Mouse (Mus musculus) heart, postnatal 10 days (tissue): ENCODE data around the gene Arl5c. TPM values are rescaled to one million over a fixed set of nuclear protein-coding genes. Genes with fewer than 3 reads are reported as not detected.

Experiments used
- microRNA-seq, 2 experiments: library from miRNA; unstranded; fragments of <30 nt; microRNA quantifications; one replicate each; pipeline ENCODE4 v1.2.0; 2022
- total RNA-seq, 2 experiments: library from RNA; stranded (reverse); gene quantifications; 2 replicates each; pipeline ENCODE4 v1.2.3; 2021

Arl5c gene
- total RNA-seq, 2 experiments from 2014 or later, result 1.6 to 1.7 TPM

Small RNA genes lying within 50 kb of the gene (microRNA-seq; reads per million reads assigned to microRNA genes)
- 0 reads per million in 2 experiments for gene Gm22461
- gene Gm27597, result 0 reads per million in 2 experiments

Other genes starting within 250 kb of the Arl5c start
- gene Cwc25, start 229.6 kb downstream of the Arl5c start, total RNA-seq, result 10 to 100 TPM; 10.8 to 11.8 TPM
- not detected for gene 1700001P01Rik, start 220.3 kb downstream of the Arl5c start, total RNA-seq
- gene Rpl23, start 213.7 kb downstream of the Arl5c start, total RNA-seq, result 100 to 1,000 TPM; 677 to 703 TPM
- gene Lasp1, start 197.2 kb downstream of the Arl5c start, total RNA-seq, result 10 to 100 TPM; 74.9 to 76.4 TPM
- 1 to 10 TPM in 1 of 2 experiments, under 1 TPM in 1; 0.84 to 1.0 TPM for gene B230217C12Rik, start 155.4 kb downstream of the Arl5c start, total RNA-seq
- under 1 TPM; 0.55 to 0.69 TPM for gene Fbxo47, start 112.0 kb downstream of the Arl5c start, total RNA-seq
- gene Plxdc1, start 9.7 kb downstream of the Arl5c start, total RNA-seq, result 1 to 10 TPM; 4.8 to 6.9 TPM
- gene Cacnb1, start 26.9 kb upstream of the Arl5c start, total RNA-seq, result 1 to 10 TPM; 7.4 to 8.0 TPM
- gene Rpl19, start 30.5 kb upstream of the Arl5c start, total RNA-seq, result 100 to 1,000 TPM; 713 to 718 TPM
- gene Stac2, start 57.3 kb upstream of the Arl5c start, total RNA-seq, result under 1 TPM; 0.31 to 0.42 TPM
- gene Fbxl20, start 154.2 kb upstream of the Arl5c start, total RNA-seq, result 10 to 100 TPM; 21.0 to 27.6 TPM
- 10 to 100 TPM; 45.9 to 46.5 TPM for gene Med1, start 197.1 kb upstream of the Arl5c start, total RNA-seq
- 10 to 100 TPM; 31.6 to 32.7 TPM for gene Cdk12, start 206.9 kb upstream of the Arl5c start, total RNA-seq